Mouse (Mus musculus) cerebellum, adult 2 months (tissue): ENCODE data around the gene Magi2.

Experiments used
- CTCF ChIP-seq: fragments of 200-500 bp; IDR thresholded peaks from 2 replicates; pipeline ENCODE4 v1.5.1; 2011; ENCODE audit warnings: low read depth, mild to moderate bottlenecking, control low read depth, low read length, moderate library complexity, borderline replicate concordance; ENCODE audit not compliant: insufficient read depth
- POLR2A ChIP-seq: fragments of 200-500 bp; IDR thresholded peaks from 2 replicates; pipeline ENCODE4 v1.6.1; 2011; ENCODE audit warnings: low read length, control low read depth, borderline replicate concordance; ENCODE audit not compliant: insufficient read depth

- TF ChIP-seq CTCF = no peak
- TF ChIP-seq POLR2A = no peak
Observed at GRCm38 (mm10) chr5:20432148-20432813, 1205.4 kb downstream of the Magi2 start.
